Mouse (Mus musculus) heart, adult 2 months (tissue): ENCODE measurements around the gene Tbc1d9.

Experiments used
- CTCF ChIP-seq: fragments of 200-600 bp; IDR thresholded peaks from 2 replicates; pipeline ENCODE4 v1.8.1; 2022; ENCODE audit warnings: antibody characterized with exemption, mild to moderate bottlenecking, moderate library complexity
- EP300 ChIP-seq: fragments of 200-500 bp; IDR thresholded peaks from 2 replicates; pipeline ENCODE4 v1.6.1; 2011; ENCODE audit warnings: low read depth, low read length, control low read depth; ENCODE audit not compliant: insufficient read depth
- POLR2A ChIP-seq: fragments of 200-500 bp; IDR thresholded peaks from 2 replicates; pipeline ENCODE4 v1.6.1; 2011; ENCODE audit warnings: mild to moderate bottlenecking, low read depth, low read length, control low read depth; ENCODE audit not compliant: insufficient read depth

GRCm38 (mm10) chr8:83175680-83176079, 10.5 kb downstream of the Tbc1d9 start:
- no peak for TF ChIP-seq EP300
- no peak for TF ChIP-seq CTCF
- TF ChIP-seq POLR2A = no peak
